Mouse (Mus musculus): ENCODE measurements around the gene Rpl10a.

DNA sequence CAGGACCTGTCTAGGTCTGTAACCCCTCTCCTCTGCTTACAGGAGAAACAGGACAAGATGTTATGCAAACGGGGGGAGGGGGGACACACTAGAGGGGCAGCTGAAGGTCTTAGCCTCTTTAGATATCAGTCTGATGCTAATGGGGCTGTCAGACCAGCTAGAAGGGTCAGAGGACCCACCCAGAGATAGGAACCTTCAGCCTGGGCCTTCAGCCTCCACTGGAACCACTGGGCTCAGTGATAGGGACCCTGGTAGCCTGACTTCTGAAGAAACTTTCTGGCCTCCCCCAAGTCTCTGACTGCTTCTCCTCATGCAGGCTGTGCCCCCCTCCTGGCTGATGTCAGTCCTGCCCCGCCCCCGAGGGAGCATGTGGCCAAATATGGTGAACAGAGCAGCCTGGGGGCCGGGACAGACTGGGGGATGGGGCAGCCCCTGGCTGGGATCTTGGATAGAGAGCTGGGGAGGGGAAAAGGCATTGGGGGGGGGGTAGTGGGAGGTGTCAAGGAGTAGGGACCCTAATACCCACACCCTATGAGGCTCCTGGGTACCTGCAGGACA, 15.9 kb downstream of the Rpl10a start:
- no peak for TF ChIP-seq CTCF (IDR thresholded peaks at IDR 0.05; ENCODE audit: low read depth)
- TF ChIP-seq EP300 (optimal IDR thresholded peaks at IDR 0.05): no peak
